Mouse (Mus musculus) lung, embryonic 14.5 days (tissue): ENCODE measurements at regions not wholly inside any gene's neighbourhood (a gene's known extent, or its start where the extent isn't known, plus 50 kb on each side); places are given as distances from the start of the nearest gene placed in this dataset.

Experiments
- ATAC-seq: fragments of 200-750 bp; cut with Nextera tagmentation; 2 replicates; pipeline ENCODE4 v1.8.0; 2017; ENCODE audit warnings: mild to moderate bottlenecking, moderate TSS enrichment, moderate library complexity; ENCODE audit not compliant: insufficient read depth
- DNase-seq: peaks from one replicate; pipeline ENCODE4 v3.0.0-alpha.2; 2015
- H3K27ac ChIP-seq: fragments of 300-500 bp; sonication (generic); 2 replicates; pipeline ENCODE4 v1.5.1; 2014; ENCODE audit warnings: low read depth, mild to moderate bottlenecking, moderate library complexity
- H3K27me3 ChIP-seq: fragments of 300-500 bp; sonication (generic); 2 replicates; pipeline ENCODE4 v1.6.1; 2014; ENCODE audit warnings: low read length, control low read depth; ENCODE audit not compliant: insufficient read depth
- H3K36me3 ChIP-seq: fragments of 300-500 bp; sonication (generic); 2 replicates; pipeline ENCODE4 v1.6.1; 2014; ENCODE audit warnings: control low read depth; ENCODE audit not compliant: insufficient read depth
- H3K4me1 ChIP-seq: fragments of 300-500 bp; sonication (generic); 2 replicates; pipeline ENCODE4 v1.6.1; 2014; ENCODE audit warnings: antibody characterized with exemption, control low read depth; ENCODE audit not compliant: insufficient read depth
- H3K4me2 ChIP-seq: fragments of 300-500 bp; sonication (generic); 2 replicates; pipeline ENCODE4 v1.6.1; 2014; ENCODE audit warnings: mild to moderate bottlenecking
- H3K4me3 ChIP-seq: fragments of 300-500 bp; sonication (generic); 2 replicates; pipeline ENCODE4 v1.5.1; 2014; ENCODE audit warnings: low read depth, low read length
- H3K9ac ChIP-seq: fragments of 300-500 bp; sonication (generic); 2 replicates; pipeline ENCODE4 v1.6.1; 2014
- H3K9me3 ChIP-seq: fragments of 300-500 bp; sonication (generic); 2 replicates; pipeline ENCODE4 v1.6.1; 2016; ENCODE audit warnings: low read depth, low read length, control low read depth
- CTCF ChIP-seq: IDR thresholded peaks from 2 replicates; pipeline ENCODE4 v1.5.1; 2016; ENCODE audit warnings: antibody characterized with exemption, low read depth
- WGBS: fragments of 180-500 bp; shearing (Covaris S2); extraction: QIAGEN DNeasy Blood & Tissue Kit; methylation state at CpG from one replicate; pipeline ENCODE4 v1.1.7; 2014; 5-methylcytosine and 5-hydroxymethylcytosine counted together

GRCm38 (mm10) chr7:36023015-36023414, 220.2 kb upstream of the Zfp507 start:
- H3K36me3 ChIP-seq = no peaks in the 10 kb centered on the region
- 78% methylated on average over 10 of the region's 10 CpGs for WGBS
- H3K4me2 ChIP-seq = no peak overlapping the region
- no peak for DNase-seq
- H3K9ac ChIP-seq = no peak overlapping the region
- no peak for TF ChIP-seq CTCF
- no peak overlapping the region for H3K4me3 ChIP-seq
- H3K27me3 ChIP-seq = no peaks in the 10 kb centered on the region
- ATAC-seq = no peak
- no peaks in the 10 kb centered on the region for H3K9me3 ChIP-seq
- no peaks in the 10 kb centered on the region for H3K4me1 ChIP-seq
- no peak overlapping the region for H3K27ac ChIP-seq

DNA sequence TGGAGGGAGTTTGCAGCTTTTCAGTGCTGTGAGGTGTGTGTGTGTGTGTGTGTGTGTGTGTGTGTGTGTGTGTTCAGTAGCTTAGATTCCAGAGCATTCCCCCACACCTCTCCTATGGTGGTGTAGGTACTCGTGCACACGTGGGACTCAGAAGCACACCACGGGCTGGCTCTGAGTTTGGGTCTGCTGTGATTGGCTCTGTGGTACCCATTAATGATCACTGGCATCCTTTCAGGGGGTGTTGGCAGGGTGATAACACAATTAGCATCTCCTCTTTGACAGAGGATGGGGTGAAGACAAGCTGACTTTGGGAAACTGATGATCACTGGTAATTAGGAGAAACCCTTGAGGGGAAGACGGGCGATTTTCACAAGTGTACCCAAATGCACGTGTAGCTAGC, 219.7 kb upstream of the Zfp507 start:
- DNase-seq = no peak
- Histone ChIP-seq H3K27ac (no peak overlapping the region), H3K36me3 (no peaks in the 10 kb centered on the region), H3K4me2 (no peak overlapping the region), H3K4me1 (no peaks in the 10 kb centered on the region), H3K9ac (no peak overlapping the region), H3K27me3 (no peaks in the 10 kb centered on the region), H3K4me3 (no peak overlapping the region), H3K9me3 (no peaks in the 10 kb centered on the region)
- no peak for ATAC-seq
- WGBS = 67% methylated on average over 6 of the region's 6 CpGs
- TF ChIP-seq CTCF = no peak

- 63% methylated on average over 19 of the region's 19 CpGs for WGBS
- H3K9ac ChIP-seq = no peak overlapping the region
- H3K4me3 ChIP-seq = no peak overlapping the region
- H3K4me2 ChIP-seq = no peak overlapping the region
- no peak overlapping the region for H3K27ac ChIP-seq
- no peaks in the 10 kb centered on the region for H3K9me3 ChIP-seq
- no peak for TF ChIP-seq CTCF
- no peaks in the 10 kb centered on the region for H3K27me3 ChIP-seq
- DNase-seq (peak; percentile 57), ATAC-seq (no peak)
- no peaks in the 10 kb centered on the region for H3K36me3 ChIP-seq
- H3K4me1 ChIP-seq = no peaks in the 10 kb centered on the region
Measured at GRCm38 (mm10) chr7:36016926-36017753, 214.3 kb upstream of the Zfp507 start.

DNA sequence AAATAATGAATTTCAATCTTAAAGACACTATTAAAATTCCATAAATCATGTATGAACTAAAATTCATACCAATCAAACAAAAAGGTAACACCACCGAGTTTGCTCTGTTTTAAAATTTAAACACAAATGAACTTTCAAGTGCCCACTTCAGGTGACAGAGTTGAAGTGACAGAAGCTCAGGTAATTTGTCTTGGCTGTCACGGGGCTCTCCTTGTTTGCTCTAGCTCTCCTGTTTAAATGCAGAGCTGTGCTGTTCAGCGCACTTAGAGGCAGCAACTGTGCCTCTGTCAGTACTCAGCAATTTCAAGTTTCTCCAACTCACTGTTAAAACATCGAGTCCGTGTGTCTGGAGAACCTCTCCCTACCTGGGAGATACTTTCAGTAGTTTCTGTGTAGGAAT, 193.8 kb upstream of the Zfp507 start:
- DNase-seq (peak; percentile 74), ATAC-seq (peak; percentile 78)
- no peak overlapping the region for H3K27ac ChIP-seq
- no peaks in the 10 kb centered on the region for H3K9me3 ChIP-seq
- no peak overlapping the region for H3K4me2 ChIP-seq
- no peak overlapping the region for H3K9ac ChIP-seq
- H3K4me1 ChIP-seq = no peaks in the 10 kb centered on the region; the same call in 1 of the 2 replicates
- no peak overlapping the region for H3K4me3 ChIP-seq
- TF ChIP-seq CTCF = no peak
- 50% methylated on average over 5 of the region's 5 CpGs for WGBS
- no peaks in the 10 kb centered on the region for H3K36me3 ChIP-seq
- no peaks in the 10 kb centered on the region for H3K27me3 ChIP-seq

DNA sequence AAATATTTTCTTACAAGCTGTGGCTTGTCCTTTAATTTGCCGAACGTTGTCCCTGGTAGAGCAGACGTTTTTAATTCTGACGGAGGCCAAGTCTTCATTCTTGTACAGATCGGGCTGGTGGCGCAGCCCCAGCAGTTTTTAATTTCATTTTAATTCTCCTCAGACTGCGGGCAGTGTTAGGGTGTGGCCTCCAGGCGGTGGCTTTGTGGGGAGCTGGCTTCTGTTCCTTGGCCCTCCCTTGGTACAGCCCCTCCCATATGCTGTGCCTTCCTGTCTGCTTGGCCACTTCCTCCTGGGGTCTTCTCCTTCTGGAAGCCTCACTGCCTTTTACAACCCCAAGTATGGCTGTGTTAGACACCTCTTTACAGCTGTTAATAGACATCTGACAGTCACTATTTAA, 189.7 kb upstream of the Zfp507 start:
- no peak overlapping the region for H3K4me2 ChIP-seq
- DNase-seq (no peak), ATAC-seq (0 out of 2 replicates have a peak, but pooled peaks have one; percentile 28)
- no peak overlapping the region for H3K4me3 ChIP-seq
- no peaks in the 10 kb centered on the region for H3K9me3 ChIP-seq
- H3K27ac ChIP-seq = no peak overlapping the region
- H3K4me1 ChIP-seq = no peaks in the 10 kb centered on the region
- no peaks in the 10 kb centered on the region for H3K27me3 ChIP-seq
- H3K9ac ChIP-seq = no peak overlapping the region
- no peak for TF ChIP-seq CTCF
- H3K36me3 ChIP-seq = no peaks in the 10 kb centered on the region
- WGBS = 56% methylated on average over 8 of the region's 8 CpGs

GRCm38 (mm10) chr7:35991141-35991540, 188.3 kb upstream of the Zfp507 start:
- WGBS = 48% methylated on average over 5 of the region's 5 CpGs
- Histone ChIP-seq H3K4me1 (no peaks in the 10 kb centered on the region), H3K9ac (no peak overlapping the region), H3K4me3 (no peak overlapping the region), H3K9me3 (no peaks in the 10 kb centered on the region), H3K4me2 (no peak overlapping the region), H3K27me3 (no peaks in the 10 kb centered on the region), H3K27ac (no peak overlapping the region), H3K36me3 (no peaks in the 10 kb centered on the region)
- DNase-seq (no peak), ATAC-seq (no peak)
- no peak for TF ChIP-seq CTCF

GRCm38 (mm10) chr7:35989456-35989855, 186.7 kb upstream of the Zfp507 start:
- H3K36me3 ChIP-seq = no peaks in the 10 kb centered on the region
- DNase-seq (no peak), ATAC-seq (no peak)
- no peaks in the 10 kb centered on the region for H3K9me3 ChIP-seq
- H3K4me1 ChIP-seq = no peaks in the 10 kb centered on the region
- no peaks in the 10 kb centered on the region for H3K27me3 ChIP-seq
- no peak overlapping the region for H3K4me3 ChIP-seq
- TF ChIP-seq CTCF = no peak
- H3K9ac ChIP-seq = no peak overlapping the region
- 71% methylated on average over 8 of the region's 8 CpGs for WGBS
- H3K4me2 ChIP-seq = no peak overlapping the region
- no peak overlapping the region for H3K27ac ChIP-seq
